Mouse (Mus musculus) liver, embryonic 14.5 days (tissue): ENCODE measurements at regions not wholly inside any gene's neighbourhood (a gene's known extent, or its start where the extent isn't known, plus 50 kb on each side); places are given as distances from the start of the nearest gene placed in this dataset.

Experiments used
- CTCF ChIP-seq: IDR thresholded peaks from 2 replicates; pipeline ENCODE4 v1.5.1; 2016; ENCODE audit warnings: antibody characterized with exemption, low read depth, control low read depth
- EP300 ChIP-seq: IDR thresholded peaks from 2 replicates; pipeline ENCODE4 v1.6.1; 2016; ENCODE audit warnings: antibody characterized with exemption, low read depth

DNA sequence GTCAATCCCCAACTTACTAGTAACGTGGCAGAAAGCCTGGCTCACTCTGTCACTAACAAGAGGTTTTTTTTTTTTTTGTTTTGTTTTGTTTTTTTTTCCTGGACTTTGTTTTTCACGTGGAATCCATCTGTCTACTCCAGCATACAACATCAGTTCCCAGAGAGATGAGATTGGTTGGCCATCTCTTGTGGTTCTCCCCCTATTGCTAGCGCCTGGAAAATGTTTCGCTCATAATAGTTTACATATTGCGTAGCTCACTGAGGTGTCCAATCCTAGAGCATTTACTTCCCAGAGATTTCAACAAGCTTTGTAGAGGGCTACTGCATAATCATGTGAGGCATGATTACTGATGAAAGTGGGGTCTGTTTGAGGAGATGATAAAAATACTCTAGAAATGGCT is 360.1 kb downstream of the Gsdmc2 start:
- TF ChIP-seq CTCF: no peak
- no peak for TF ChIP-seq EP300
